Mouse (Mus musculus): ENCODE results near the gene Polr1c. TPM values are rescaled to one million over a fixed set of nuclear protein-coding genes. Genes with fewer than 3 reads are reported as not detected.

Gene Polr1c
- 100 to 1,000 TPM in 1 of 2 experiments, 10 to 100 TPM in 1; 68.6 to 122 TPM for total RNA-seq (2021)
- long read RNA-seq, experiment 1, transcript Polr1c-201 (9 exons, 1,314 nt), result major isoform, 20 of 24 reads
- long read RNA-seq, experiment 1, partial matches to known transcripts, result 1 of 24 reads
- long read RNA-seq, experiment 1, other reads (novel, unspliced or antisense), result 3 of 24 reads
- long read RNA-seq, experiment 2, transcript Polr1c-201 (9 exons, 1,314 nt), result major isoform, 95 of 123 reads
- long read RNA-seq, experiment 2, partial matches to known transcripts, result 16 of 123 reads
- long read RNA-seq, experiment 2, other reads (novel, unspliced or antisense), result 11 of 123 reads

DNA sequence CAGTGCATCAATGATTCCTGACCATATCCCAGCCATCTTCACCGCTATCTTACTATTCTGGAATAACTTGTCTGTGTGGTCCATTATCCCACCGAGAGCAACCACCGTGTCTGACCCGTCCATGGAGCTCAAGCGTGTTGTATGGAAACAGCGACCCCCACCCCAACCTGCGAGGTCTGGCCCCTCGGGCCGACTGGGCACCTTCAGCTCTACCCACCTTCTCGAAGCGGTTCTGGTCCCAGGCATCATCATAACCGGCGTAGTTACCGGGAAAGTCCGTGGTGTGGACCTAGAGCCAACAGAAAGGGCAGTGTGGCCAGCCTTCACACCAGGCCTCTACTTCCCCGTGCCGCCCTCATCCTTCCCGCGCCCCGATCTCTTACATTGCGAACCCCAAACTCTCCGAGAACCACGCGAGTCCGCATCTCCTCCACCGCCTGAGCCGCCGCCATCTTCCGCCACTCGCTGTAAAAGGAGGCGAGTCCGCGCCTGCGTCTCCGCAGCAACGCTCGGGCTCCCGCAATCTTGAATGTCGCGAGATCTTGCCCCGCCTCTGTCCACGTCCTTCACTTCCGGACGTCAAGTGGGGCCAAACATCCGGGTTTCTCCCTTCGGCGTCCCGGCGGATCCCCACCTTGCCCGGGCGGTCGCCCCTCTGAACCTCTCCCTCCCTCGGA, at the start of gene Polr1c, which contains the start of gene Yipf3:
TSS of gene Polr1c (minus strand) at position 543 of the 677 bp plus-strand sequence.
TSS of gene Yipf3 (plus strand) at position 569 of the 677 bp plus-strand sequence.
- DNase-seq (ENCODE audit: low spot score in 2 of 2), result peak; percentile 92 to 93

GRCm38 (mm10) chr17:46297028-46297363, 49.1 kb upstream of the Polr1c start:
- no peak for DNase-seq (ENCODE audit: low spot score in 2 of 2)

GRCm38 (mm10) chr17:46296601-46297000, 48.7 kb upstream of the Polr1c start:
- DNase-seq (ENCODE audit: low spot score in 2 of 2), result no peak

- DNase-seq (ENCODE audit: low spot score in 2 of 2), result no peak
Measured at GRCm38 (mm10) chr17:46287678-46288095, 39.8 kb upstream of the Polr1c start.

DNA sequence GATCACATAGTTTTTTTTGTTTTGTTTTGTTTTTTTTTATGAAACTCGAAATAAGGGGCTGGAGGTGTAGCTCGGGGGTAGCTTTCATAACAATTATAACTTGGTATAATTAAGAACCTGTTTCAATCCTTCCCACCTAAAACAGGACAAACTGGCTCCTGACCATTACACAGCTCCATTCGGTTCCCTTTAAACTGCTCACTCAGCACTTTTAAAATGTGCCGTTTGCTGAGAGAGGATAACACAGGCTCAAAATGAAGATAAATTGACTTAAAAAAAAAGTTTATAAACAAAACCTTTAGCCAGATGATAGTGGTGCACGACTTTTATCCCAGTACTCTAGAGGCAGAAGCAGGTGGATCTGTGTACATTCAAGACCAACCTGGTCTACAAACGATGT, 37.6 kb upstream of the Polr1c start:
- no peak for DNase-seq (ENCODE audit: low spot score in 2 of 2)

DNA sequence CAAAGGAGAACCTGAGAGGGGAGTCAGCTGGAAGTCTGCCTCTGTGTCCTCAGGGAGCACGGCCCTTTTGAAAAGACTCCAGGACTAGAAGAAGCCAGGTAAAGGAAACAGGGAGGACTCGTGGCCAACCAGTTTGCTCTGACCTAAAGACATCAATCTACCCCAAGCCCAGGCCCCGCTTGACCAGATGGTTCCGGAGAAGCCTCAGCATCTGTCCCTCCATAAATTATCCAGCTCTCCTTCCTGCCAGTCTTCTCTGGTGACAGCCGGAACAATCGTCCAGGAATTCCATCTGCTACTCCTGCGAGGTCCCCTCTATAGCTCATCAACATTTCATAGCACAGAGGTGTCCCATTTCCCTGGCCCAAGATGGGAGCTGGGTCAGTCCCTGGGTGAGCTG, 36.8 kb upstream of the Polr1c start:
- DNase-seq (ENCODE audit: low spot score in 2 of 2), result no peak

DNA sequence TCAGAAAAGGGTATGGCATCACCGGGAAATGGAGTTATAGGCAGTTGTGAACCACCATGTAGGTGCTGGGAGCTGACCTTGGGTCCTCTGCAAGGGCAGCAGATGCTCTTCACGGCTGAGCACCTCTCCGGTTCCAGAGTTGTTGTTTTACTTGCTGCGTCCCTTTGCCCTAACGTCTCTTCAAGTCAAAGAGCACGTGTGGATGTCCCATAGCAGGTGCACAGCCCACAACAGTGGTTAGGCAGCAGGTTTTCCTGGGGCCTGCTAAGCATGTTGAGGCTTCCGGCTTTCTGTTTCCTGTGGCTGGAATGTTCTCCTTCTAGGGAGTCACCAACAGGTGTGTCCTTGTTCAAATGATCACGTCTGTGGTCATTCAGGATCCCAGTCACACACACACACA, 36.1 kb upstream of the Polr1c start:
- DNase-seq (ENCODE audit: low spot score in 2 of 2), result no peak

DNA sequence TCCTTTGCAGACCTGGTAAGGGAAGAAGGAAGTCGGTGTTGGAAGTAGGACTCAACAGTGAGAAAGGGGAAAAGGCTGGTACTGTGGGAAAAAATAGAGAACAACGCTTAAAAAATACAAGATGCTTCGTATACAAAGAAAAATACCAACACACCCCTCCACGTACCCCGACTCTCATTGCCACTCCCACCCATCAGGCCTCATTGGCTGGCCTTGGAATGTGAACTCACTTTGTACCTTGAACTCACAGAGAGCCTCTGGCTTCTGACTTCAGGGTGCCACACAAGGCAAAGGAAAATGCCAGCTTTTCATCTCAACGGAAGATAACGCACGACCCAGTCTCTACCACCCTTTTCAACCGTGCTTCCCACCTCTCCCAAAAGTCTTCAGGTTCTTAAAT, 35.3 kb upstream of the Polr1c start:
- DNase-seq (ENCODE audit: low spot score in 2 of 2), result no peak

GRCm38 (mm10) chr17:46282483-46283123, 34.7 kb upstream of the Polr1c start, which contains the start of gene Tjap1:
Gene Tjap1 (minus strand): TSS chr17:46283026.
- DNase-seq (ENCODE audit: low spot score in 2 of 2), result peak; percentile 83 to 85

DNA sequence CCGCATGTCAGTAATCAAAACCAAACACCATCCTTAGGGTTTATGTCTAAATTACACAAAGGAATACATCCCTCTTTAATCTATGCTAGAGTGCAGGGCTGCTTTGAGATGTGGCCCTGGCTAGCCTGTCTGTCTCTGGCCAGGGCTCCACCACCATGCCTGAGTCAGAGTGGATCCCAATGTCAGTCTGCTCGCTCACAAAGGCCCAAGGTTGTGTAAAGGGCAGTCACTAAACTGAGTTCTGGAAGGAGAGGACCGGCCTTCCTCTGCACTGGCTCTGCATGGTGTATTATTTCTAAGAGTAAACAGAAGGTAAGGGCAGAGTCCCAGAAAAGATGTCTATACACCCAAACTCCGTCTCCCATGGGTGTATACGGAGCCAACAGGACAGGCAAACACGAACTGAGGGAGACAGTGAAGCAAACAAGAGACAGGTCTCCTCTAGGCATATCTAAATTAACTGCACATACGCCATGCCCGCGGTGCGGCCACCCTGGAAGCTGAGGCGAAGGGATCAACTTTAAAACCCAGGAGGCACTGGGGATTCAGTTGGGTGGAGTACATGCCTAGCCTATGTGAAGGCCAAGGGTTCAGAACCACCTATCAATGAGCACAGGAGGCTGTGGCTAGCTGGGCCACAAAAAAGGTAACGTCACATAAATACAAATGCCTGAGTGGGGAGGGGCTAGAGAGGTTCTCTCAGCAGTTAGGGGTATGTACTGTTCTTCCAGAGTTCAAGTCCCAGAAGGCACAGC, 30.3 kb upstream of the Polr1c start:
- DNase-seq (ENCODE audit: low spot score in 2 of 2), result peak in 1 of 2 experiments; percentile 21

GRCm38 (mm10) chr17:46277586-46277985, 29.7 kb upstream of the Polr1c start:
- peak in 1 of 2 experiments; percentile 21 for DNase-seq (ENCODE audit: low spot score in 2 of 2)

- DNase-seq (ENCODE audit: low spot score in 2 of 2), result no peak
Measured at GRCm38 (mm10) chr17:46275506-46275905, 27.7 kb upstream of the Polr1c start.

DNA sequence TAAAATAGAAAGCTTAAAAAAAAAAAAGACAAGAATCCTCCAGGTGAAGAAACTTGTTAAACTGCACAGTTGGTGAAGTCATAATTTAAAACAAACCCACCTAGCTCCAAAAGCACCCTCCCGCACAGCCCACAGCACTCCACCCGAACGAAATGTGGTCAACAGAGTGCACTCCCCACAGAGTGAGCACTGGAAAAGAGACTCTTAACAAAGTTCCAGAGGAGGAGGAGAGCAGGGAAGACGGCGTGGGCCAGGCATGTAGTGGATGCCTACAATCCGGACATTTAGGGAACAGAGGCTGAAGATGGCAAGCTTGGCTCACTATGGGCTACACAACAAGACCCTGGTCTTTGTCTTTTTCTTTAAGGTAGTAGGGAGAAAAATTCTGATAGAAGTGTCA, 27.2 kb upstream of the Polr1c start:
- no peak for DNase-seq (ENCODE audit: low spot score in 2 of 2)

DNA sequence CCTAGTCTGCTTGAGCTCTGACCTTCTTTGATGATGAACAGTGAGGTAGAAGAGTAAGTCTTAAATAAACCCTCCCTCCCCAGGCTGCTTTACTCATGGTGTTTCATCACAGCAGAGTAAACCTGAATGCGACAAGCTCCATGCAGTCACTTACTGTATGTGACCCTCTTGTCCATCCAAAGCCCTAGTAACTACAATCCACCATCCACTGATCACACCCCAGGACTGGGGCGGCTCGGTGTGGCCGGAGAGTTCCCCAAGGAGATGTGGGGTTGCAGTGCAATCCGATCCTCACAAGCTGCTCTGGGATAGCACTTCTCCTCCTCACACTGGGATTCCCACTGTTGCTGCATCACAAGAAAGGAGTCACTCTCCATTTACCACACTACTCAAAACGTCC, 26.6 kb upstream of the Polr1c start:
- DNase-seq (ENCODE audit: low spot score in 2 of 2), result no peak

- no peak for DNase-seq (ENCODE audit: low spot score in 2 of 2)
Measured at GRCm38 (mm10) chr17:46273803-46274236, 26.0 kb upstream of the Polr1c start.

DNA sequence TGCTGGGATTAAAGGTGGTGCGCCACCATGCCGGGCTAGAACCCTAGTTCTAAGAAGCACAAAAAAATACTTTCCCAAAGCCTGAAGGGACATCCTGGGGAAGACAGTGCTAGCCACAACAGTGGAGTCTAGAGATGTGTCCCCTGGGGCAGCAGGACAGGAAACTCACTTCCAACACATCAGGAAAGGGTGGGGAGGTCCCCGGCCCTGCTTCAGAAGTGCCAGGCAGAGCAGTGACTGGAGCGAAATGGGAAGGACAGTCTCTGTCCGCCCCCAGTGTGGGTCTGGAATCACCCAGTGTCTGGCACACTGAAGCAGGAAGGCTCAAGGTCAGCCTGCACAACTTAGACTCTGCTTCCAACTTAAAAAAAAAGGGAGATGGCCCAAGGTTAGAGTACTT, 24.8 kb upstream of the Polr1c start:
- peak in 1 of 2 experiments; percentile 41 for DNase-seq (ENCODE audit: low spot score in 2 of 2)

DNA sequence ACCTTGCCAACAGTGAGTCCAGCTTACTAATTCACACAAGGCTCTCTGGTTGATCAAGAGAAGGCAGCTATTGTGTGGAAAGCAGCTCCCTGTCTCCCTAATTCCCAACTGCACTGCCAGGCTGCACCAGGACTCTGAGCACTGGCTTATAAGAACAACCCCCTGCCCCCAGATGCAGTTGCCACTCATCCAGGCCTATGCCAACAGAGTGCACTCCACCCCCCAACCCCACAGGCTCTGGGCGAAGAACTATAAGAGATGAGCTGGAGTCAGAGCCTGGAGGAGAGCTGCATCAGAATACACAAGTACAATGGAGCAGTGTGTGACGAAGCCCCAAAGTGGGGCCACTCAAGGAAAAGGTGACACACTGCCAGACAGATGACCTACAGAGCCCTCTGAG, 24.2 kb upstream of the Polr1c start:
- DNase-seq (ENCODE audit: low spot score in 2 of 2), result peak in 1 of 2 experiments; percentile 17

DNA sequence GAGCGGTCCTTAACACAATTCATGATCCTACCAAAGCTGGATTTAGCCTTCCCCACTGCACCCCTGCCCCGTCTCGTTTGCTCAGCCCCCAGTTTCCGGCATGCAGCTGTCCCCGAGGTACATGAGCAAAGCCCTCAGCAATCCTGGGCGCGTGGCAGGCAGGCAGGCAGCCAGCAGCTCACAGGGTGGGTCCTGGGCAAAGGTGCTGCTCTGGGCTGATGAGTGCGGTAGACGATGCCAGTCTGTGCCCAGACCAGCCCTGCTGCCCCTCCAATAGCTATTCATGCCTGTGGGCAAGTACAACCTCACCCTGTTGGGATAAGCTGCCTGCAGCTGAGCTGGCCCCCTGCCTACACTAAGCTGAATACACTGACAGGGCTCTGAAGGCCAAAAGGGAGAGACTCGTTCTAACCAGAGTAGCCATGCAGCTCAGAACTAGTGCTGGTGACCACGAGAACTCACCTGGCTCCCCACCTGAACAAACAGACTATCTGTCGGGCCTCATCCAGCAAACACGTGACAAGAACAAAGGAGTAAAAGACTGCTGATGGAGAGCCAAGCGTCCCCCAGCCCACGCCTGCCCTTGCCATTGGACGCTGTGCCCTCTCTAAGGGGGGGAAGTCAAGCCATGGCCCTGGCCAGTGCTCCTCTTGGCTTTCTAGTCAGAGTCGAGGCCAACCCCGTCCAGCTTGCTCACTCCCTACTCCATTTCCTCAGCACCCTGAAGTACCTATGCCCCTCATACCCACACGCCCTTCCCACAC, 22.1 kb upstream of the Polr1c start:
- DNase-seq (ENCODE audit: low spot score in 2 of 2), result no peak

DNA sequence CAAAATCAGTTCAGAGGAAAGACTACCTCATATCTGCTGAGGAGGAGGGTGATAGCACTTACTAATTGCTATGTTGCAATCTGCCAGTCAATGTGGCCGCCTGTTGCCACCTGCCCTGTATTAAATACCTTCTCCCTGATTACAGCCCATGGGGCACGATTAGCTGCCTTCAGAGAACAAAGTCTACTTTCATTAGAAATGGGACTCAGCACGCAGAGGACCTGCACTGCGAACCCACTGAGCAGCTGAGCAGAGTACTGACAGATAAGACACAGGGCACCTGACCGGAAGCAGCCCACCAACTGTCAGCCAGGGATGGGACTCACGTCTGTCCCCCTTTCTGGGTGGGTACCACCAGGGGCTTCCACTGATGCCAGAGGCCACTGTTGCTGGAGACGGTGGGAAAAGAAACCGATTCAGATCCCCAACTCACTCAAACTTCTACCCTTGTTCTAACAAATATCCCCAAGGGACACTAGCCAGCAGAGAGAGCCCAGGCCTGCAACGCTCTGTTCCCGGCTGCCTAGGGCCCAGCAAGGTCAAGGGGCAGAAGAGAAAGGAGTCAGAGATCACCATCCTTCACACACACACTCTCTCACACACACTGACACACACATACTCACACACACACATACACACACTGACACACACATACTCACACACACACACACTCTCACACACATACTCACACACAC, 20.3 kb upstream of the Polr1c start:
- DNase-seq (ENCODE audit: low spot score in 2 of 2), result no peak

DNA sequence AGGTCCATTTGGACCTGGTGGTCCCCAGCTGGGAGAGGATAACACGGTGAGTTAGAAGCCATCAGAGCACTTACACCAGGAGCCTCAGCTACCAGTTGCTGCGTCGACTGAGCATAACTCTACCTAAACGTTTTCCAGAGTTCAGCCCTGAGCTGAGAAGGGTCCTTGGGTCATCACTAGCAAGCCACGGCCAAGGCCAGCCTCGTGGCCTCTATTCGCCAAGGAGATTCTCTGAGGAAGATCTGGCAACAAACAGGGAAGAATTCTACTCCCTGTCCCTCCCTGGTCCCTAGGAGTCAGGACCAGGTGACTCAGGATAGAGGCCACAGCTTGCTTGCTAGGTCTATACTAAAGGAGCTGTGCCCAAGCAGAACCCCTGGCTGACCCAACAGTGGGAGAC, 19.7 kb upstream of the Polr1c start:
- DNase-seq (ENCODE audit: low spot score in 2 of 2), result no peak

Measured in adrenal gland, adult 18-20 months (tissue).